In genomic region chr12:8301011-8301814, GRCm38 (mm10) we compare ENCODE assay signal across 8 mouse cellular contexts. TPM values are rescaled to one million over a fixed set of nuclear protein-coding genes. Genes with fewer than 3 reads are reported as not detected.
DNase-seq lines count a peak whose midpoint lies in the region; ATAC-seq and TF ChIP-seq lines count a peak whose summit lies in the region.

No protein-coding gene starts in this region.

- no peak for ATAC-seq in heart, embryonic 16.5 days (replicated peaks; ENCODE audit: extremely low read depth, insufficient read depth, low FRiP score)
- no peak for ATAC-seq in liver, embryonic 16.5 days (ENCODE audit: low read depth)

- WGBS in heart, embryonic 16.5 days, result 7% methylated on average over 45 of the region's 46 CpGs
- WGBS in liver, embryonic 16.5 days (ENCODE audit: insufficient replicate concordance), result 6% methylated on average over 43 of the region's 46 CpGs

- H3K27ac ChIP-seq in ES-E14 (ENCODE audit: insufficient read depth, low read depth, low read length, poor library complexity, severe bottlenecking), result no peak overlapping the region
- no peak overlapping the region for H3K27ac ChIP-seq in heart, embryonic 16.5 days (ENCODE audit: low read length)
- H3K27ac ChIP-seq in liver, embryonic 16.5 days (ENCODE audit: low read length), result no peak overlapping the region

- peaks cover 88% of the 10 kb centered on the region for H3K27me3 ChIP-seq in heart, embryonic 16.5 days (ENCODE audit: control insufficient read depth, insufficient read depth, low read length)
- peaks cover 88% of the 10 kb centered on the region for H3K27me3 ChIP-seq in liver, embryonic 16.5 days (ENCODE audit: control insufficient read depth, insufficient read depth, low read depth, low read length)

- intact Hi-C loops in heart, postnatal 14 days (cut with DNase I), result loop anchor here (5.0 kb wide), 1 partner anchor 84 kb away; no protein-coding TSS in a partner anchor

- H3K9ac ChIP-seq in ES-E14 (ENCODE audit: insufficient read depth, low read depth, low read length, poor library complexity, severe bottlenecking), result peak overlapping the region; percentile 54
- H3K9ac ChIP-seq in heart, embryonic 16.5 days (ENCODE audit: low read length), result peak overlapping the region; percentile 52; the same call in 1 of the 2 replicates
- H3K9ac ChIP-seq in liver, embryonic 16.5 days (ENCODE audit: low read depth, low read length), result no peak overlapping the region

- peak overlapping the region; percentile 59 to 68; a peak in 3 of 4 replicates for H3K4me3 ChIP-seq in ES-E14 (ENCODE audit: insufficient read depth in 1 of 2, low read depth in 1 of 2, low read length in 2 of 2, poor library complexity in 1 of 2, severe bottlenecking in 1 of 2)
- peak overlapping the region; percentile 60 for H3K4me3 ChIP-seq in heart, embryonic 16.5 days (ENCODE audit: low read length)
- peak overlapping the region; percentile 36 for H3K4me3 ChIP-seq in liver, embryonic 16.5 days (ENCODE audit: low read depth, low read length)

- peaks cover 0 to 5% of the 10 kb centered on the region in 2 experiments; a peak in 2 of 4 replicates for H3K4me1 ChIP-seq in ES-E14 (ENCODE audit: control insufficient read depth in 2 of 2, insufficient read depth in 2 of 2, low read length in 2 of 2, poor library complexity in 1 of 2)
- H3K4me1 ChIP-seq in heart, embryonic 16.5 days (ENCODE audit: control insufficient read depth, insufficient read depth, low read length), result peaks cover 8% of the 10 kb centered on the region; the same call in 1 of the 2 replicates
- no peaks in the 10 kb centered on the region for H3K4me1 ChIP-seq in liver, embryonic 16.5 days (ENCODE audit: control insufficient read depth, low read depth, low read length)

- peak overlapping the region; percentile 76 for H3K4me2 ChIP-seq in heart, embryonic 16.5 days (ENCODE audit: low read depth, low read length)
- peak overlapping the region; percentile 40 for H3K4me2 ChIP-seq in liver, embryonic 16.5 days (ENCODE audit: low read depth, low read length)

- H3K36me3 ChIP-seq in ES-E14 (ENCODE audit: control insufficient read depth, insufficient read depth, low read length, poor library complexity, severe bottlenecking), result no peaks in the 10 kb centered on the region
- H3K36me3 ChIP-seq in heart, embryonic 16.5 days (ENCODE audit: control insufficient read depth, insufficient read depth), result no peaks in the 10 kb centered on the region
- H3K36me3 ChIP-seq in liver, embryonic 16.5 days (ENCODE audit: control insufficient read depth, insufficient read depth), result no peaks in the 10 kb centered on the region

- no peaks in the 10 kb centered on the region for H3K9me3 ChIP-seq in ES-E14 (ENCODE audit: control insufficient read depth, insufficient read depth, low read depth, low read length)
- H3K9me3 ChIP-seq in heart, embryonic 16.5 days (replicated peaks; ENCODE audit: control insufficient read depth, low read length), result no peaks in the 10 kb centered on the region
- no peaks in the 10 kb centered on the region for H3K9me3 ChIP-seq in liver, embryonic 16.5 days (replicated peaks; ENCODE audit: control insufficient read depth, low read length)

- peak; percentile 87 for DNase-seq in heart, adult 11 months
- DNase-seq in heart, postnatal 14 days, result no peak
- DNase-seq in ES-E14 (ENCODE audit: low read depth, low spot score), result no peak
- DNase-seq in c-Kit-positive CD71-positive TER-119-positive erythroid progenitor cells, embryonic 14.5 days (ENCODE audit: low spot score), result no peak
- DNase-seq in layer of hippocampus, postnatal 10 days (ENCODE audit: low spot score in 2 of 2), result no peak
- no peak for DNase-seq in adrenal gland, postnatal 10 days

- in situ Hi-C loops in ES-E14 (cut with MboI; ENCODE audit: low sequenced_read_pairs in 2 of 2, unreplicated experiment in 2 of 2), result loop anchor here in 1 of 2 experiments (10.0 kb wide), 1 partner anchor 236 kb away; no protein-coding TSS in a partner anchor

TF ChIP-seq in ES-E14, 5 proteins besides CTCF, POLR2A, EP300 and RAD21:
- TF ChIP-seq ZNF384 (IDR thresholded peaks at IDR 0.05; ENCODE audit: low read depth, low read length) (no peak), ZC3H11A (IDR thresholded peaks at IDR 0.05; ENCODE audit: borderline replicate concordance, low read depth, low read length) (no peak)
TF ChIP-seq in ES-E14: peak in this region for 0.

RNA-seq across cellular contexts. Expression of gene Gdf7, which starts 0.5 kb away (rescaled TPM):
- total RNA-seq in heart, postnatal 14 days (2021), result under 1 TPM; 0.41 to 0.65 TPM
- total RNA-seq in ES-E14 (2012; rRNA removed), result 0.71 and 1.7 TPM in 2 replicates
- polyA plus RNA-seq in heart, embryonic 16.5 days (2015; fragmentation: Nextera tagmentation; extraction: Ambion mirVana), result not detected in 2 replicates
- polyA plus RNA-seq in liver, embryonic 16.5 days (2015; fragmentation: Nextera tagmentation; extraction: Ambion mirVana), result not detected in 2 replicates
- total RNA-seq in layer of hippocampus, postnatal 10 days (2021), result not detected
- total RNA-seq in adrenal gland, postnatal 10 days (2021), result under 1 TPM in 1 of 2 experiments, not detected in 1; 0.18 TPM

RNA-seq across cellular contexts. Expression of gene Hs1bp3, which starts 12.0 kb away (rescaled TPM):
- 10 to 100 TPM; 11.9 to 12.9 TPM for total RNA-seq in heart, postnatal 14 days (2021)
- total RNA-seq in ES-E14 (2012; rRNA removed), result 7.7 and 7.9 TPM in 2 replicates
- 15.1 and 16.5 TPM in 2 replicates for polyA plus RNA-seq in heart, embryonic 16.5 days (2015; fragmentation: Nextera tagmentation; extraction: Ambion mirVana)
- polyA plus RNA-seq in liver, embryonic 16.5 days (2015; fragmentation: Nextera tagmentation; extraction: Ambion mirVana), result 4.4 and 5.0 TPM in 2 replicates
- total RNA-seq in layer of hippocampus, postnatal 10 days (2021), result 10 to 100 TPM; 10.5 to 12.0 TPM
- 10 to 100 TPM; 11.0 to 16.9 TPM for total RNA-seq in adrenal gland, postnatal 10 days (2021)
